Mouse (Mus musculus) heart, adult 11 months (tissue): ENCODE measurements around the gene Ttll9.

Source experiments
- DNase-seq: peaks from one replicate; pipeline ENCODE4 v3.0.0; 2022

Ttll9 gene

GRCm38 (mm10) chr2:153014758-153015593, 52.7 kb downstream of the Ttll9 start, which contains the start of gene Pdrg1:
Pdrg1 (minus strand) TSS chr2:153015427.
- DNase-seq, result peak; percentile 99

GRCm38 (mm10) chr2:153015804-153016203, 53.5 kb downstream of the Ttll9 start:
- DNase-seq, result no peak

- no peak for DNase-seq
Measured at GRCm38 (mm10) chr2:153016786-153017185, 54.5 kb downstream of the Ttll9 start.

- no peak for DNase-seq
Measured at GRCm38 (mm10) chr2:153019355-153019754, 57.1 kb downstream of the Ttll9 start.

GRCm38 (mm10) chr2:153021163-153021562, 58.9 kb downstream of the Ttll9 start:
- DNase-seq, result no peak

- DNase-seq, result no peak
Measured at GRCm38 (mm10) chr2:153022855-153023254, 60.6 kb downstream of the Ttll9 start.

- DNase-seq, result no peak
Measured at GRCm38 (mm10) chr2:153026052-153026451, 63.8 kb downstream of the Ttll9 start.

GRCm38 (mm10) chr2:153027501-153027900, 65.2 kb downstream of the Ttll9 start:
- no peak for DNase-seq

- no peak for DNase-seq
Measured at GRCm38 (mm10) chr2:153030422-153030821, 68.1 kb downstream of the Ttll9 start.

GRCm38 (mm10) chr2:153031126-153032082, 69.1 kb downstream of the Ttll9 start, which contains the start of gene Xkr7:
Xkr7 (plus strand) TSS chr2:153031852.
- DNase-seq, result no peak

GRCm38 (mm10) chr2:153032083-153032842, 70.0 kb downstream of the Ttll9 start:
- peak; percentile 92 for DNase-seq

GRCm38 (mm10) chr2:153032973-153033372, 70.7 kb downstream of the Ttll9 start:
- DNase-seq, result no peak

GRCm38 (mm10) chr2:153033545-153034230, 71.4 kb downstream of the Ttll9 start:
- no peak for DNase-seq

GRCm38 (mm10) chr2:153036690-153037089, 74.4 kb downstream of the Ttll9 start:
- DNase-seq, result no peak

GRCm38 (mm10) chr2:153043886-153044285, 81.6 kb downstream of the Ttll9 start:
- DNase-seq, result no peak

- DNase-seq, result no peak
Measured at GRCm38 (mm10) chr2:153045884-153046299, 83.6 kb downstream of the Ttll9 start.

GRCm38 (mm10) chr2:153047828-153048465, 85.7 kb downstream of the Ttll9 start:
- no peak for DNase-seq

GRCm38 (mm10) chr2:153049288-153049996, 87.2 kb downstream of the Ttll9 start:
- no peak for DNase-seq

- DNase-seq, result no peak
Measured at GRCm38 (mm10) chr2:153049997-153050358, 87.7 kb downstream of the Ttll9 start.

GRCm38 (mm10) chr2:153051095-153051494, 88.8 kb downstream of the Ttll9 start:
- no peak for DNase-seq

- no peak for DNase-seq
Measured at GRCm38 (mm10) chr2:153051537-153051936, 89.3 kb downstream of the Ttll9 start.
